Mouse (Mus musculus) ZHBTc4 (cell line): ENCODE measurements around the gene Adra1b.

Experiments
- DNase-seq: peaks from one replicate; pipeline ENCODE4 v3.0.0-alpha.2; 2011; ENCODE audit warnings: low read depth, low spot score

Adra1b gene

GRCm38 (mm10) chr11:43895323-43895722 lies 5.7 kb downstream of the Adra1b start:
- DNase-seq = no peak

- no peak for DNase-seq
Observed at GRCm38 (mm10) chr11:43892546-43892945, 8.5 kb downstream of the Adra1b start.

- DNase-seq = no peak
Observed at GRCm38 (mm10) chr11:43891457-43891856, 9.6 kb downstream of the Adra1b start.

- DNase-seq = no peak
Observed at GRCm38 (mm10) chr11:43889208-43889915, 11.6 kb downstream of the Adra1b start.

DNA sequence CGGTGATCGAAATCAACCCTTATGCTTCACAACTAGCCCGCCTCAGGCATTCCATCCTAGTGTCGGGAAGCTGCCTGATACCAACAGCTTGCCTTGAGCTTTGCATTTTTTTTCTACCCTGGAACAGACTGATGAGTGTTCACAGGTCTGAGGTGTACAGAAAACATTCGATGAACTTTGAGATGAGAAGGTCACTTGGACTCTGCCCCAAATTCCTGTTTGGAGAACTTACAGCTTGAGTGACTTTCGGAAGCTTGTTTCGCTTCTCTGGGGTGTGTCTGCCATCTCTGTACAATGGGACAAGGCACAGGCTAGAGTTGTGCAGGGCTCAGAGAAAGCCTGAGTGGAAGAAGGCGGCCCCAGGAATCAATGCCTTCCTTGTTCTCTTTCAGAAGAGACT lies 12.3 kb downstream of the Adra1b start:
- DNase-seq = no peak

- DNase-seq = no peak
Observed at GRCm38 (mm10) chr11:43887597-43887996, 13.4 kb downstream of the Adra1b start.

DNA sequence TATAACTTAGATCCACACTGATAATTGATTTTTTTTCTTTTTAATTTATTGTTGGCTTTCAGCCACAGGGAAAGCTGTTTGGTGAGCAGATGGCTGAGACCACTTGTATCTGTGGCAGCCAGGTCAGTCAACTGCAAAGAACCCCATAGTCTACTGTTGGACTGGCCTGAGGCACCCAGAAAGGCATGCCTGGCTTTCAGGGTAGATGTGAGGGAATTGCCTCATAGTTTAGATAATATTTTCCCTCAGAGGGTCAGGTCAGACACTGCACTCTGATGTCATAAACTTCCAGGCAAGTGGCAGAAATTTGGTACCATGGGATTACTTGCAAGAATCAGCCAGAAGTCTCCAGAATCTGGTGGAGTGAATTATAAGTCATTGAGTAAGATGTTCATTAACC lies 16.5 kb downstream of the Adra1b start:
- DNase-seq = no peak

DNA sequence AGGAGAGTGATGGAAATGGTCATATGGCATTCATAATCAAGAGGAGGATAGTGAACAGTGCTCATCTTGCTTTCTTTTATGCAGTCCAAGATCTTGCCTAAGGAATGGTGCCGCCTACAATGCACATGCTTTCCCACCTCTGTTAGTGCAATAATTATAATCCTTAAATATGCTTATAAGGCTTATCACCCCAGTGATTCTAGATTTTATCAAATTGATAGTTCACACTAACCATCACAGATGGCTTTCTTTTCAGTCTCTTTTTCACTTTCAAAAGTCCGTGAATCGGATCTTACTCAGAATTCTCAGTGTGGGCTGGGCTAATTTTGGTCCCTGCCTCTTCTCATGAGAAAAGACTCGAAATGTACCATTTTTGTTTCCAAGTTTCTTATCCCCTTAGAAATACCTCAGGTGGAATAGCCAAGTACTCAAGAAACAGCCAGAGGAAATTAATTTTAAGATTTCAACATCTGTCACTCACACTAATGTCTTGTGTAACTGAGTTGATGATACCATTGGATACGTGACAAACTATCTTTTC lies 17.3 kb downstream of the Adra1b start:
- no peak for DNase-seq

- no peak for DNase-seq
Observed at GRCm38 (mm10) chr11:43877211-43877610, 23.8 kb downstream of the Adra1b start.

GRCm38 (mm10) chr11:43867721-43868281 lies 33.2 kb downstream of the Adra1b start:
- DNase-seq = no peak

GRCm38 (mm10) chr11:43865298-43866165 lies 35.5 kb downstream of the Adra1b start:
- DNase-seq = no peak

- no peak for DNase-seq
Observed at GRCm38 (mm10) chr11:43853046-43853445, 48.0 kb downstream of the Adra1b start.

- no peak for DNase-seq
Observed at GRCm38 (mm10) chr11:43848056-43848455, 53.0 kb downstream of the Adra1b start.

- DNase-seq = no peak
Observed at GRCm38 (mm10) chr11:43841596-43841995, 59.4 kb downstream of the Adra1b start.

- DNase-seq = no peak
Observed at GRCm38 (mm10) chr11:43840491-43840890, 60.5 kb downstream of the Adra1b start.

DNA sequence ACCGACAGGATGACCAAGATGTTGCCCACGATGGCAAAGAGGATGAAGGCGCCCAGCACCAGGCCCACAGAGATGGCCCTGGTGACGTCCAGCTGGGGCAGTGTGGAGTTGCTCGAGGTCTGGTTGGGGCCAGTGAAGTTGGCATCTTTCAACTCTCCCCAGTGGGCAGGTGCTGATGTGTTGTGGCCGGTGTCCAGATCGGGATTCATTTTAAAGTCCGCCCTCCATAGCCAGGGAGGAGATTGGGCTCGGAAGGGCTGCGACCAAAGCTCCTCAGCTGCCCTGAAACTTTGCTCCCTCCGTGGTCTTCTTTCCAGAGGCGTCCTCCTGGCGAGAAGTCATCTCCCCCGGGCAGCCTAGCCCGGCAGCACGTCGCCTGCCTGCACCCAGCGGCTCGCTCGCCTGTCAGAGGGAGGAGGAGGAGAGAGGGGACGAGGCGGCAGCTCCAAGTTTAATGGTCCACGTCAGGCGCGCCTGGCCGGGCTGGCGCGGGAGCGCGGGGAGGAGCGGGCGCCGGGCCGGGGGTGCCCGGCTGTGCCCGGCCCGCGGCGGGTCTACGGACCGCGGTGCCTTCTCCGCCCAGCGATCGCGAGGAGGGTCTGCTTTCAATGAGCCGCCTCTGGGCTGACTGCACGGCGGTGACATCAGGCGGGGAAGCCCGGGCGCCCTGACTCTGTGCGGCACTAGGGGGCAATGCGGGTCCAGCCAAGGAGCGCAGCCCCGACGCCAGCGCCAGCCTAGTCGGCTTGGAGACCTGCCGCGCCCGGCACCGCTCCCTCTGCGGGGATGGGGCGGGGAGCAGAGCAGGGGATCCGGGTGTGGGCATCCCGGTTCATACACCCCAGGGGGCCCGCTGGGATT lies 64.9 kb downstream of the Adra1b start:
- DNase-seq = peak; percentile 86

DNA sequence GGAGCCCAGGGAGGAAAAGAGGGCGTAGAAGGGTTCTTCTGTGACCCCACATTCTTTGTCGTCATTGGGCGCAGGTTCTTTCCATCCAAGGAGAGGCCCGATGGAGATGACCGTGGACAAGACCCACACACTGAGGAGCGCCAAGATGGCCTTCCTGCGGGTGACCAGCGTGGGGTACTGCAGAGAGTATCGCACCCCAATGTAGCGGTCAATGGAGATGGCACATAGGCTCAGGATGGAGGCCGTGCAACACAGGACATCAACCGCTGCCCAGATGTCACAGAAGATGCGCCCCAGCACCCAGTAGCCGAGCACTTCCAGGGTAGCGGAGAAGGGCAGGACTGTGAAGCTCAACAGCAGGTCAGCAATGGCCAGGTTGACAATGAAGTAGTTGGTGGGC lies 65.6 kb downstream of the Adra1b start:
- DNase-seq = no peak

GRCm38 (mm10) chr11:43834531-43834930 lies 66.5 kb downstream of the Adra1b start:
- no peak for DNase-seq

GRCm38 (mm10) chr11:43831530-43831929 lies 69.5 kb downstream of the Adra1b start:
- DNase-seq = no peak

GRCm38 (mm10) chr11:43826769-43827168 lies 74.2 kb downstream of the Adra1b start:
- DNase-seq = no peak

DNA sequence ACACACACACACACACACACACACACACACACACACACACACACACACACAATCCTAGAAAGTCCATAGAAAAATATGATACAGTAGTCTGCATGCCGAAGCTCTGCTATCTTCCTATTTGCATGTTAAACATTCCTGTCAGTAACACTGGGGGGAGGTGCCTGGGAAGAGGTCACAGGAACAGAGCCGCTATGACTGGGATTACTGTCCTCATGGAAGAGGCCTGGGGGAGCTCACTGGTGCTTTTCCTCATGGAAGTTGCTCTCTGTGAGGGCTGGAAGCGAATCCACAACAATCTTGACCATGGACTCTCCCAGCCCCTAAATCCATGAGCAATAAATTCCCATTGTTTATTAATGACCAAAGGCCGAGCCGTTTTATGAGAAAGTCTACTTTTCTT lies 77.7 kb downstream of the Adra1b start:
- no peak for DNase-seq
